Mouse (Mus musculus) myocyte (in vitro differentiated cells): ENCODE measurements around the gene Ankrd33.

ENCODE experiments used
- E2F4 ChIP-seq: IDR thresholded peaks from one replicate; pipeline ENCODE4 v1.6.1; 2011; ENCODE audit warnings: mild to moderate bottlenecking, control low read depth, moderate library complexity; ENCODE audit not compliant: insufficient read depth
- POLR2A ChIP-seq: IDR thresholded peaks from one replicate; pipeline ENCODE4 v1.6.1; 2011; ENCODE audit warnings: low read depth, mild to moderate bottlenecking, control low read depth, moderate library complexity; ENCODE audit not compliant: insufficient read length
- TCF12 ChIP-seq: IDR thresholded peaks from one replicate; pipeline ENCODE4 v1.6.1; 2011; ENCODE audit warnings: mild to moderate bottlenecking, control low read depth; ENCODE audit not compliant: poor library complexity, insufficient read depth, severe bottlenecking

DNA sequence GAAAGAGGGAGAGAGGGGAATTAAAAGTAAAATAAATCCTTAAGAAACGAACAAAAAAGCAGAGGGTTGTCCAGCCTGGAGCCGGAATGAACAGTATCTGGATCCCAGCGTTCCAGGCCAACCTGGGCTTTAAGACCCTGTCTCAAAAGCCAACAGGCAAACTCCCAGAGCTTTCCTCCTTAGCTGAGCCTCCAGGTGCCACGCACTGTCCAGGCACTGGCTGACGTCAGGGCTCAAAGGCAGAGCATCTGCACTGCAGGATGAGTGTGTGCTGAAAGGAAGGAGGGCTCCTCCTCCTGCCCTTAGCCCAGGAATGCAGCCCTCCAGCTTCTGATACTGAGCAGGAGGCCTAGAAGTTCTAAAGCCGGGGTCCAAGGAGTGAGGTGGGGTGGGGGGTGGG, 21.6 kb upstream of the Ankrd33 start:
- TF ChIP-seq POLR2A (no peak), E2F4 (no peak), TCF12 (no peak)
